Mouse (Mus musculus) retina, postnatal 7 days (tissue): ENCODE results near the gene Klra3.
"Not testable (repeated sequence)": the region's sequence is repeated elsewhere in the genome, so short reads cannot be mapped to it uniquely, and the experiment has no call there.

Experiments
- DNase-seq: peaks from one replicate; pipeline ENCODE4 v3.0.0-alpha.2; 2012; ENCODE audit warnings: low read depth, low spot score

Gene Klra3

DNA sequence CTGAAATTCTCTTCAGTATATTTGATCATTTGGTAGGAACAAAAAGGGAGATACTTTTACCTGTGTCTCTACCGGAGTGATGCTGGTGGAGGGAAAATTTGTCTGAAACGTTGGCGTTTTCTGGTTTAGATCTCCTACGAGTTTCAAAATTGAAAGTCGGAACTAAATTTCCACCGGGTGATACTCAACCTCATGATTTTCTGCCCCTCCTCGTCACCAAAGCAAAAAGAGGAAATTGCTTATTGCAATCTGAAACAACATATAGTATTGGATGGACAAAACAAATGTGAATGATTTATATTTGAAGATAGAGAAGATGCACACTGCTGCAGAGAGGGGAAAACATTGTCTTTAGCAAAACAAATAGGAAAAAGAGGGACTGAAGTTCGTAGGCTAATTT is at the start of gene Klra3:
Gene Klra3, minus strand, starts transcription at position 164 of the 400 bp plus-strand sequence.
- no peak for DNase-seq

DNA sequence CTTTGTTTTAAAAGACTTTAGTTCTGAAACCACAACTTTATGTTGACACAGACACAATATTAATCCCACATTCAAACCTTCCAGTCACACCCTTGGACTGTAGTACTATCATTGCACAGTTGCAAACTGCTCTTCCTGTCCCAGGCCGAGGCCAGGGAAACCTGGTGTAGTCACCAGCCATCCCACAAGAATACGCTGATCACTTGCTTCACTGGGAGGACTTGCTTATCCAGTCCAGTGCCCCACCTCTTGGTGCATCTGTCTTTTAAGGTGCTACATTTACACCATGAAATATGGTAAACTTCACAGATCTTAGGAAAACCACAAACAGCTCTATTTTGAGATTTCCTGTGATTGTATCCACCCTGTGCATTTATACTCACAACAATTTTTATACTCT is 49.4 kb upstream of the Klra3 start, which contains the start of gene Klra1:
Gene Klra1, minus strand, starts transcription at position 125 of the 400 bp plus-strand sequence.
- no peak for DNase-seq

DNA sequence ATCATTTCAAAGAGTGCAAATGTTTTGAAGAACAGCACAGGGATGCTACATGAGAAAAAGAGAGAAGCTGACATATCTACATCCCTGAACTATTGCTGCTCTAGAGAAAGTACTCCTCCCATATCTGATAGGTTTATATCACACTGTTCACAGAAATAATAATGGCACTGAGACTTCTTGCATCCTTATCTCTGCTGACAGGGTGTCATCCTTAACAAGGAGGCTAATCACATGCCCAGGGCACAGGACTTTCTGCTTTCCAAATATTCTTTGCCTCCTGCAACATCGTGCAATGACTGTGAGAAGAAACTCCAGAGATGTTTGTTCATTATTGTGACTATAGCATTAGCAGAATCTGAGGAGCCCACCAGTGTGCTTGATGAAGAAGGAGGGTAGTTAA is 48.4 kb upstream of the Klra3 start:
- no peak for DNase-seq

DNA sequence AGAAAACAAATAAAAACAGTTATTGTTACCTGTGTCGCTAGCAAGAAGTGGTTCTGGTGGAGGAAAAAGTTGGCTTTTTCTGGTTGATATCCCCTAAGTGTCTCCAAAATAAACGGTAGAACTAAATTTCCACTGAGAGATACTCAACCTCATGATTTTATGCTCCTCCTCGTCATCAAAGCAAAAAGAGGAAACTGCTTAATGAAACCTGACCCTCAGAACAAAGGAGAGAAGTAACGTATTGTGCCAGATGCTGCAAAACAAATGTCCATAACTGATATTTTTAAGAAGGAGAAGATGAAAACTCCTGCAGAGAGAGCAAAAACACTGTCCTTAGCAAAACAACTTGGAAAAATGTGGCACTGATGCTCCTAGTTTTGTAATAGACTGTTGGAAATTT is 45.0 kb upstream of the Klra3 start:
- DNase-seq, result no peak

GRCm38 (mm10) chr6:130345381-130345780 is 8.0 kb upstream of the Klra3 start:
- not testable (repeated sequence) for DNase-seq

DNA sequence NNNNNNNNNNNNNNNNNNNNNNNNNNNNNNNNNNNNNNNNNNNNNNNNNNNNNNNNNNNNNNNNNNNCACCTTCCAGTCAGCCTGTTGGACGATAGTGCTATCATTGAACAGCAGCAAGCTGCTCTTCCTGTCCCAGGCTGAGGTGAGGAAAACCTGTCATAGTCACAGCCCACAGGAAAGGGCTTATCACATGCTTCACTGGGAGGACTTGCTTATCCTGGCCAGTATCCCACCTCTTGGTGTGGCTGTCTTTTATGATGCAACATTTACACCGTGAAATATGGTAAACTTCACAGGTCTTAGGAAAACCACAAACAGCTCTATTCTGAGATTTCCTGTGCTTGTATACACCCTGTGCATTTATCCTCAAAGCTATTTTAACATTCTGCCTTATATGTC is 4.6 kb upstream of the Klra3 start:
- DNase-seq, result not testable (repeated sequence)

GRCm38 (mm10) chr6:130287984-130288649 is 49.3 kb downstream of the Klra3 start:
- DNase-seq, result no peak

GRCm38 (mm10) chr6:130281828-130282227 is 55.5 kb downstream of the Klra3 start, which contains the start of gene Klra10:
TSS of gene Klra10 (minus strand) at chr6:130281928.
- not testable (repeated sequence) for DNase-seq
